Comparison of ENCODE assay signal across 9 mouse cellular contexts in genomic region chr2:18040347-18041160, GRCm38 (mm10). TPM values are rescaled to one million over a fixed set of nuclear protein-coding genes. Genes with fewer than 3 reads are reported as not detected.
DNase-seq lines count a peak whose midpoint lies in the region; ATAC-seq and TF ChIP-seq lines count a peak whose summit lies in the region.
"Had no signal": no experiment of that assay in that cellular context is flagged by ENCODE, and none has a peak within 500 bp of the region (broad histone marks: within the 10 kb centered on the region; RNA-seq: fewer than 3 reads in every experiment).

No protein-coding gene starts in this region.

- peak overlapping the region; percentile 70 for H3K27ac ChIP-seq in heart, embryonic 11.5 days (ENCODE audit: low read depth, low read length)
- peak overlapping the region; percentile 85 for H3K27ac ChIP-seq in hindbrain, postnatal 0 days
- peak overlapping the region; percentile 98 for H3K27ac ChIP-seq in midbrain, embryonic 13.5 days

- no peaks in the 10 kb centered on the region for H3K27me3 ChIP-seq in heart, embryonic 11.5 days (ENCODE audit: control insufficient read depth, insufficient read depth, low read length)
- H3K27me3 ChIP-seq in hindbrain, postnatal 0 days (ENCODE audit: insufficient read depth, low read length): no peaks in the 10 kb centered on the region
- no peaks in the 10 kb centered on the region for H3K27me3 ChIP-seq in midbrain, embryonic 13.5 days

- no peaks in the 10 kb centered on the region for H3K36me3 ChIP-seq in heart, embryonic 11.5 days (ENCODE audit: control insufficient read depth, insufficient read depth, low read length)
- H3K36me3 ChIP-seq in hindbrain, postnatal 0 days (ENCODE audit: insufficient read depth, low read length): no peaks in the 10 kb centered on the region
- no peaks in the 10 kb centered on the region for H3K36me3 ChIP-seq in midbrain, embryonic 13.5 days

- peak overlapping the region; percentile 88 for H3K9ac ChIP-seq in heart, embryonic 11.5 days (ENCODE audit: low read depth, low read length)
- H3K9ac ChIP-seq in hindbrain, postnatal 0 days (replicated peaks; ENCODE audit: low read length): peak overlapping the region; percentile 52
- H3K9ac ChIP-seq in midbrain, embryonic 13.5 days (replicated peaks): peak overlapping the region; percentile 92

- WGBS in heart, embryonic 11.5 days (ENCODE audit: insufficient replicate concordance): 30% methylated on average over 27 of the region's 27 CpGs
- 23% methylated on average over 27 of the region's 27 CpGs for WGBS in hindbrain, postnatal 0 days
- WGBS in midbrain, embryonic 13.5 days: 2% methylated on average over 27 of the region's 27 CpGs

- H3K4me2 ChIP-seq in heart, embryonic 11.5 days: peak overlapping the region; percentile 81
- H3K4me2 ChIP-seq in hindbrain, postnatal 0 days (ENCODE audit: low read depth, low read length): peak overlapping the region; percentile 84
- peak overlapping the region; percentile 83 for H3K4me2 ChIP-seq in midbrain, embryonic 13.5 days (replicated peaks)

- H3K4me3 ChIP-seq in heart, embryonic 11.5 days (ENCODE audit: low read depth, low read length): peak overlapping the region; percentile 42
- peak overlapping the region; percentile 10; the same call in 1 of the 2 replicates for H3K4me3 ChIP-seq in hindbrain, postnatal 0 days (ENCODE audit: low read length)
- H3K4me3 ChIP-seq in midbrain, embryonic 13.5 days (replicated peaks): peak overlapping the region; percentile 91

- no peak for DNase-seq in heart, postnatal 36 days
- peak; percentile 70 for DNase-seq in embryo, embryonic 11 days
- DNase-seq in hindbrain, postnatal 0 days (ENCODE audit: low spot score): peak; percentile 32
- DNase-seq in gastrocnemius, adult 18-20 months (ENCODE audit: low spot score): no peak
- no peak for DNase-seq in ovary, adult 18-20 months (ENCODE audit: low spot score)
- no peak for DNase-seq in thymus, postnatal 0 days (ENCODE audit: low spot score)
- DNase-seq: lung, postnatal 36 days had no signal

- TF ChIP-seq CTCF in hindbrain, postnatal 0 days (IDR thresholded peaks at IDR 0.05; ENCODE audit: low read depth): no peak

- no peaks in the 10 kb centered on the region for H3K9me3 ChIP-seq in heart, embryonic 11.5 days (replicated peaks; ENCODE audit: control insufficient read depth, low read length)
- no peaks in the 10 kb centered on the region for H3K9me3 ChIP-seq in hindbrain, postnatal 0 days (ENCODE audit: low read length)
- H3K9me3 ChIP-seq in midbrain, embryonic 13.5 days: no peaks in the 10 kb centered on the region

- peak; percentile 29; the same call in 1 of the 2 replicates for ATAC-seq in heart, embryonic 11.5 days (replicated peaks; ENCODE audit: insufficient number of reproducible peaks, low FRiP score, low TSS enrichment)
- ATAC-seq in hindbrain, postnatal 0 days: peak; percentile 54
- ATAC-seq in midbrain, embryonic 13.5 days: peak; percentile 29; the same call in 1 of the 2 replicates

- H3K4me1 ChIP-seq in heart, embryonic 11.5 days (ENCODE audit: control insufficient read depth, insufficient read depth, low read length): peaks cover 51% of the 10 kb centered on the region
- H3K4me1 ChIP-seq in hindbrain, postnatal 0 days (ENCODE audit: insufficient read depth, low read length): peaks cover 25% of the 10 kb centered on the region
- H3K4me1 ChIP-seq in midbrain, embryonic 13.5 days (replicated peaks): peaks cover 73% of the 10 kb centered on the region

- intact Hi-C loops in heart, postnatal 36 days (cut with DNase I): no loop called here

RNA-seq across cellular contexts. Expression of gene A930004D18Rik, which starts 3.0 kb away (rescaled TPM):
- polyA plus RNA-seq in heart, embryonic 11.5 days (2014; fragmentation: Nextera tagmentation; extraction: Ambion mirVana): 7.1 and 9.1 TPM in 2 replicates
- 1 to 10 TPM; 4.6 to 6.2 TPM for total RNA-seq in heart, postnatal 36 days (2021)
- total RNA-seq in hindbrain, postnatal 0 days (2014; rRNA removed): 2.3 and 3.7 TPM in 2 replicates
- polyA plus RNA-seq in hindbrain, postnatal 0 days (2015; fragmentation: Nextera tagmentation; extraction: Ambion mirVana): 9.0 and 9.9 TPM in 2 replicates
- 14.7 and 17.1 TPM in 2 replicates for polyA plus RNA-seq in midbrain, embryonic 13.5 days (2015; fragmentation: Nextera tagmentation; extraction: Ambion mirVana)
- total RNA-seq in gastrocnemius, adult 18-20 months (2021): under 1 TPM; 0.34 to 0.64 TPM
- polyA plus RNA-seq in thymus, postnatal 0 days (2015; fragmentation: Nextera tagmentation; extraction: Ambion mirVana): 2.6 and 3.3 TPM in 2 replicates

RNA-seq across cellular contexts. Expression of gene Skida1, which starts 8.3 kb away (rescaled TPM):
- 6.0 and 6.4 TPM in 2 replicates for polyA plus RNA-seq in heart, embryonic 11.5 days (2014; fragmentation: Nextera tagmentation; extraction: Ambion mirVana)
- 1 to 10 TPM; 2.8 to 5.1 TPM for total RNA-seq in heart, postnatal 36 days (2021)
- 14.1 and 22.7 TPM in 2 replicates for total RNA-seq in hindbrain, postnatal 0 days (2014; rRNA removed)
- 4.4 and 5.0 TPM in 2 replicates for polyA plus RNA-seq in hindbrain, postnatal 0 days (2015; fragmentation: Nextera tagmentation; extraction: Ambion mirVana)
- 17.8 and 18.3 TPM in 2 replicates for polyA plus RNA-seq in midbrain, embryonic 13.5 days (2015; fragmentation: Nextera tagmentation; extraction: Ambion mirVana)
- under 1 TPM; 0.07 to 0.12 TPM for total RNA-seq in gastrocnemius, adult 18-20 months (2021)
- 0.65 and 0.77 TPM in 2 replicates for polyA plus RNA-seq in thymus, postnatal 0 days (2015; fragmentation: Nextera tagmentation; extraction: Ambion mirVana)

RNA-seq across cellular contexts. Expression of gene Mllt10, which starts 14.5 kb away (rescaled TPM):
- polyA plus RNA-seq in heart, embryonic 11.5 days (2014; fragmentation: Nextera tagmentation; extraction: Ambion mirVana): 25.9 and 36.4 TPM in 2 replicates
- total RNA-seq in heart, postnatal 36 days (2021): 10 to 100 TPM; 32.6 to 34.2 TPM
- 20.1 and 25.6 TPM in 2 replicates for total RNA-seq in hindbrain, postnatal 0 days (2014; rRNA removed)
- 30.0 and 34.6 TPM in 2 replicates for polyA plus RNA-seq in hindbrain, postnatal 0 days (2015; fragmentation: Nextera tagmentation; extraction: Ambion mirVana)
- polyA plus RNA-seq in midbrain, embryonic 13.5 days (2015; fragmentation: Nextera tagmentation; extraction: Ambion mirVana): 69.6 and 75.2 TPM in 2 replicates
- total RNA-seq in gastrocnemius, adult 18-20 months (2021): 10 to 100 TPM; 21.8 to 23.2 TPM
- polyA plus RNA-seq in thymus, postnatal 0 days (2015; fragmentation: Nextera tagmentation; extraction: Ambion mirVana): 53.2 and 70.2 TPM in 2 replicates

RNA-seq across cellular contexts. Expression of gene H2al2a, which starts 43.8 kb away (rescaled TPM):
- polyA plus RNA-seq in heart, embryonic 11.5 days (2014; fragmentation: Nextera tagmentation; extraction: Ambion mirVana): not detected in 2 replicates
- total RNA-seq in heart, postnatal 36 days (2021): not detected
- total RNA-seq in hindbrain, postnatal 0 days (2014; rRNA removed): not detected in 2 replicates
- polyA plus RNA-seq in hindbrain, postnatal 0 days (2015; fragmentation: Nextera tagmentation; extraction: Ambion mirVana): not detected in 2 replicates
- polyA plus RNA-seq in midbrain, embryonic 13.5 days (2015; fragmentation: Nextera tagmentation; extraction: Ambion mirVana): not detected in 2 replicates
- total RNA-seq in gastrocnemius, adult 18-20 months (2021): not detected
- not detected in 2 replicates for polyA plus RNA-seq in thymus, postnatal 0 days (2015; fragmentation: Nextera tagmentation; extraction: Ambion mirVana)

Comparison
In these comparisons a context has a peak if more than half of its experiments do, and no peak if none do; other contexts are left out.
1. H3K4me3 ChIP-seq: peak in every context shown above with its lines; median percentile 91 in midbrain, embryonic 13.5 days; 42 in heart, embryonic 11.5 days; 10 in hindbrain, postnatal 0 days.
2. DNase-seq: peak in embryo, embryonic 11 days (single experiment) and hindbrain, postnatal 0 days (single experiment); none in heart, postnatal 36 days (0 of 2), gastrocnemius, adult 18-20 months (single experiment), ovary, adult 18-20 months (single experiment) and thymus, postnatal 0 days (single experiment).
3. Peak in every context shown above with its lines, with median percentiles within 50 percentile points of each other: ATAC-seq, H3K27ac ChIP-seq, H3K4me2 ChIP-seq and H3K9ac ChIP-seq.